In the genomic region with DNA sequence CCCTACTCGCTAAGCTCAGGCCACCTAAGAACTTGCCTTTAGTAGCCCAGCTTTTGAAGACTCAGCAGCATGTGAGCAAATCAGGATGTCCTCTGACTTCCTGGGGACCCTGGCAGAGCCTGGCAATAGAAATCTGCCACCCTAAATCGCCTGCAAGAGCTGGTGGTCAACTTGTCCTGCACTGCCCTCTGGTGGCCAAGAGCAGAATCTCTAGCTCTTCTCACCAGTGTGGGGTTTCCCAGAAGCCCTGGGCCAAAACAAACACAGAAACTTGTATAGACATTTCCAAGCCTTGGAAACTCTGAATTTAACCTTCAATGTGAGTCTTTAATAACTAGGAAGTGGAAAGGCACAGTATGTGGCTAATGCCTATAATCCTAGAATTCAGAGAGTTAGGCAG, we compare ENCODE assay signal across 9 mouse cellular contexts. TPM values are rescaled to one million over a fixed set of nuclear protein-coding genes. Genes with fewer than 3 reads are reported as not detected.
DNase-seq lines count a peak whose midpoint lies in the region; ATAC-seq and TF ChIP-seq lines count a peak whose summit lies in the region.
"Had no signal": no experiment of that assay in that cellular context is flagged by ENCODE, and none has a peak within 500 bp of the region (broad histone marks: within the 10 kb centered on the region; RNA-seq: fewer than 3 reads in every experiment).

No protein-coding gene starts in this region.

- H3K4me2 ChIP-seq in heart, embryonic 12.5 days, result no peak overlapping the region
- no peak overlapping the region for H3K4me2 ChIP-seq in liver, postnatal 0 days (ENCODE audit: low read depth, low read length)
- H3K4me2 ChIP-seq: liver, embryonic 15.5 days had no signal

- peak; percentile 69 for ATAC-seq in heart, embryonic 12.5 days (ENCODE audit: insufficient number of reproducible peaks, low FRiP score)
- peak; percentile 62 for ATAC-seq in liver, postnatal 0 days

- WGBS in bone marrow, adult 2 months, result 36% methylated on average over 2 of the region's 2 CpGs
- WGBS in heart, embryonic 12.5 days, result 31% methylated on average over 2 of the region's 2 CpGs
- WGBS in liver, postnatal 0 days (ENCODE audit: insufficient replicate concordance), result 36% methylated on average over 2 of the region's 2 CpGs

- TF ChIP-seq POLR2A in bone marrow, adult 2 months (IDR thresholded peaks at IDR 0.05; ENCODE audit: borderline replicate concordance, control insufficient read depth, low read depth, low read length), result no peak
- TF ChIP-seq POLR2A in embryonic fibroblast, embryonic 13.5 days (IDR thresholded peaks at IDR 0.05; ENCODE audit: low read depth, low read length), result no peak

- H3K4me3 ChIP-seq in bone marrow, adult 2 months (replicated peaks; ENCODE audit: control insufficient read depth, low read depth, low read length), result no peak overlapping the region
- H3K4me3 ChIP-seq in embryonic fibroblast, embryonic 13.5 days (ENCODE audit: insufficient read depth, low read length), result no peak overlapping the region
- H3K4me3 ChIP-seq in heart, embryonic 12.5 days, result no peak overlapping the region
- no peak overlapping the region for H3K4me3 ChIP-seq in liver, postnatal 0 days (ENCODE audit: low read depth, low read length)
- H3K4me3 ChIP-seq: liver, embryonic 15.5 days had no signal

- H3K27ac ChIP-seq in bone marrow, adult 2 months (ENCODE audit: control insufficient read depth, insufficient read depth, low read depth, low read length, poor library complexity), result no peak overlapping the region
- peak overlapping the region; percentile 48; the same call in 1 of the 2 replicates for H3K27ac ChIP-seq in embryonic fibroblast, embryonic 13.5 days (ENCODE audit: insufficient read depth, low read length)
- no peak overlapping the region for H3K27ac ChIP-seq in heart, embryonic 12.5 days (ENCODE audit: poor library complexity, severe bottlenecking)
- H3K27ac ChIP-seq in liver, postnatal 0 days (ENCODE audit: low read depth), result no peak overlapping the region
- H3K27ac ChIP-seq: liver, embryonic 15.5 days had no signal

- peaks cover 8% of the 10 kb centered on the region for H3K36me3 ChIP-seq in heart, embryonic 12.5 days
- no peaks in the 10 kb centered on the region for H3K36me3 ChIP-seq in liver, postnatal 0 days (replicated peaks; ENCODE audit: insufficient read depth, low read length)
- H3K36me3 ChIP-seq: liver, embryonic 15.5 days had no signal

- no peaks in the 10 kb centered on the region for H3K9me3 ChIP-seq in heart, embryonic 12.5 days (replicated peaks)
- H3K9me3 ChIP-seq in liver, postnatal 0 days (ENCODE audit: low read length), result no peaks in the 10 kb centered on the region
- H3K9me3 ChIP-seq: liver, embryonic 15.5 days had no signal

- H3K4me1 ChIP-seq in bone marrow, adult 2 months (ENCODE audit: control insufficient read depth, insufficient read depth, low read length), result no peaks in the 10 kb centered on the region
- no peaks in the 10 kb centered on the region for H3K4me1 ChIP-seq in embryonic fibroblast, embryonic 13.5 days (ENCODE audit: control insufficient read depth, insufficient read depth, low read length)
- peaks cover 29% of the 10 kb centered on the region for H3K4me1 ChIP-seq in heart, embryonic 12.5 days (replicated peaks)
- H3K4me1 ChIP-seq in liver, postnatal 0 days (ENCODE audit: insufficient read depth), result peaks cover 7% of the 10 kb centered on the region

- no peak overlapping the region for H3K9ac ChIP-seq in heart, embryonic 12.5 days
- H3K9ac ChIP-seq in liver, postnatal 0 days (replicated peaks), result no peak overlapping the region
- H3K9ac ChIP-seq: liver, embryonic 15.5 days had no signal

- no peaks in the 10 kb centered on the region for H3K27me3 ChIP-seq in heart, embryonic 12.5 days (replicated peaks)
- no peaks in the 10 kb centered on the region for H3K27me3 ChIP-seq in liver, postnatal 0 days (ENCODE audit: insufficient read depth, low read length)
- H3K27me3 ChIP-seq: liver, embryonic 15.5 days had no signal

- TF ChIP-seq CTCF in bone marrow, adult 2 months (IDR thresholded peaks at IDR 0.05; ENCODE audit: control insufficient read depth, insufficient read depth, low read length), result peak; percentile 88
- peak; percentile 83 for TF ChIP-seq CTCF in embryonic fibroblast, embryonic 13.5 days (IDR thresholded peaks at IDR 0.05; ENCODE audit: borderline replicate concordance, insufficient read depth, low read length)
- peak; percentile 95 for TF ChIP-seq CTCF in liver, postnatal 0 days (IDR thresholded peaks at IDR 0.05; ENCODE audit: low read depth)

- no peak for TF ChIP-seq EP300 in liver, postnatal 0 days (IDR thresholded peaks at IDR 0.05; ENCODE audit: low read depth)

- peak; percentile 63 to 72 for DNase-seq in CD8-positive naive resting alpha-beta T cell, adult 2 months (ENCODE audit: low read depth in 2 of 2, low spot score in 2 of 2)
- peak; percentile 88 to 89 for DNase-seq in kidney, postnatal 25 days
- peak; percentile 85 for DNase-seq in liver, postnatal 0 days
- peak; percentile 83 for DNase-seq in ovary, postnatal 14 days (ENCODE audit: low spot score)
- DNase-seq in thymus, postnatal 0 days (ENCODE audit: low spot score), result peak; percentile 80

RNA-seq across cellular contexts. Expression of a gene that starts 58.3 kb away (rescaled TPM):
- polyA plus RNA-seq in bone marrow, adult 2 months (2011; ENCODE audit: insufficient read depth, insufficient read length, low replicate concordance, missing spikeins), result 5.9 and 6.2 TPM in 2 replicates
- polyA plus RNA-seq in embryonic fibroblast, embryonic 13.5 days (2011; ENCODE audit: insufficient read length, low read depth, missing spikeins), result 230 and 242 TPM in 2 replicates
- 101 and 103 TPM in 2 replicates for polyA plus RNA-seq in heart, embryonic 12.5 days (2016; fragmentation: Nextera tagmentation; extraction: Ambion mirVana)
- polyA plus RNA-seq in liver, postnatal 0 days (2015; fragmentation: Nextera tagmentation; extraction: Ambion mirVana), result 8.0 and 8.6 TPM in 2 replicates
- 11.0 and 12.1 TPM in 2 replicates for polyA plus RNA-seq in thymus, postnatal 0 days (2015; fragmentation: Nextera tagmentation; extraction: Ambion mirVana)
